Mouse (Mus musculus) hindbrain, embryonic 15.5 days (tissue): Measurements from ENCODE around the gene Rhbdl1. TPM values are rescaled to one million over a fixed set of nuclear protein-coding genes. Genes with fewer than 3 reads are reported as not detected.

Experiments
- ATAC-seq: fragments of 200-750 bp; cut with Nextera tagmentation; 2 replicates; pipeline ENCODE4 v1.8.0; 2017; ENCODE audit warnings: low read depth, moderate number of reproducible peaks, moderate TSS enrichment; ENCODE audit not compliant: low FRiP score
- H3K27ac ChIP-seq: fragments of 300-500 bp; sonication (generic); replicated peaks from 2 replicates; pipeline ENCODE4 v1.5.1; 2015; ENCODE audit warnings: mild to moderate bottlenecking, inconsistent platforms
- H3K27me3 ChIP-seq: fragments of 300-500 bp; sonication (generic); 2 replicates; pipeline ENCODE4 v1.6.1; 2015; ENCODE audit warnings: control low read depth, inconsistent platforms
- H3K36me3 ChIP-seq: fragments of 300-500 bp; sonication (generic); 2 replicates; pipeline ENCODE4 v1.6.1; 2015; ENCODE audit warnings: control low read depth, inconsistent platforms
- H3K4me1 ChIP-seq: fragments of 300-500 bp; sonication (generic); replicated peaks from 2 replicates; pipeline ENCODE4 v1.6.1; 2015; ENCODE audit warnings: control low read depth, inconsistent platforms
- H3K4me2 ChIP-seq: fragments of 300-500 bp; sonication (generic); 2 replicates; pipeline ENCODE4 v1.6.1; 2015; ENCODE audit warnings: moderate library complexity, mild to moderate bottlenecking, inconsistent platforms
- H3K4me3 ChIP-seq: fragments of 300-500 bp; sonication (generic); 2 replicates; pipeline ENCODE4 v1.5.1; 2015; ENCODE audit warnings: mild to moderate bottlenecking, inconsistent platforms
- H3K9ac ChIP-seq: fragments of 300-500 bp; sonication (generic); 2 replicates; pipeline ENCODE4 v1.6.1; 2015; ENCODE audit warnings: inconsistent platforms
- H3K9me3 ChIP-seq: fragments of 300-500 bp; sonication (generic); 2 replicates; pipeline ENCODE4 v1.6.1; 2016; ENCODE audit warnings: control low read depth, inconsistent platforms
- WGBS: fragments of 180-500 bp; shearing (Covaris S2); methylation state at CpG from one replicate; pipeline ENCODE4 v1.1.7; 2015; 5-methylcytosine and 5-hydroxymethylcytosine counted together
- polyA plus RNA-seq: library from polyadenylated mRNA; unstranded; fragments of >200 nt; fragmentation: Nextera tagmentation; extraction: Ambion mirVana; gene quantifications from 2 replicates; pipeline ENCODE4 v1.2.1, GENCODE M21; 2015

The Rhbdl1 gene
- polyA plus RNA-seq, 1 experiment from 2014 or later: 56.8 TPM

DNA sequence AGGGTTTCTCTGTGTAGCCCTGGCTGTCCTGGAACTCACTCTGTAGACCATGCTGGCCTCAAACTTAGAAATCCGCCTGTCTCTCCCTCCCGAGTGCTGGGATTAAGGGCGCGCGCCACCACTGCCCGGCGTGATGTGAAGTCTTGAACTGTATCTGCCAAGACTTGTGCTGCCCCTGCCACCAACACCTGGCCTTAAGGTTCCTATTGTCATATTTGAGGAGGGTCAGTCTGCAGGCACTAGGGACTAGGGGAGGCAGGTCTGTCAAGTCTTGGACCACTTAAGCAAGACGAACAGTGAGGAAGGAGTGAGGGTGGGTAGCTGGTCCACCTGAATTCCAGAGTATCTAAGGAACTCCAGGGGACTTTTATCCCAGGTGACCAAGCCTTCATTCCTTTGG, 32.4 kb upstream of the Rhbdl1 start:
- no peak for ATAC-seq
- peaks cover 28% of the 10 kb centered on the region for H3K4me1 ChIP-seq
- H3K4me3 ChIP-seq: no peak overlapping the region
- no peaks in the 10 kb centered on the region for H3K36me3 ChIP-seq
- H3K9ac ChIP-seq: no peak overlapping the region
- H3K27me3 ChIP-seq: no peaks in the 10 kb centered on the region
- H3K9me3 ChIP-seq: no peaks in the 10 kb centered on the region
- H3K4me2 ChIP-seq: no peak overlapping the region
- no peak overlapping the region for H3K27ac ChIP-seq
- 92% methylated on average over 8 of the region's 8 CpGs for WGBS

DNA sequence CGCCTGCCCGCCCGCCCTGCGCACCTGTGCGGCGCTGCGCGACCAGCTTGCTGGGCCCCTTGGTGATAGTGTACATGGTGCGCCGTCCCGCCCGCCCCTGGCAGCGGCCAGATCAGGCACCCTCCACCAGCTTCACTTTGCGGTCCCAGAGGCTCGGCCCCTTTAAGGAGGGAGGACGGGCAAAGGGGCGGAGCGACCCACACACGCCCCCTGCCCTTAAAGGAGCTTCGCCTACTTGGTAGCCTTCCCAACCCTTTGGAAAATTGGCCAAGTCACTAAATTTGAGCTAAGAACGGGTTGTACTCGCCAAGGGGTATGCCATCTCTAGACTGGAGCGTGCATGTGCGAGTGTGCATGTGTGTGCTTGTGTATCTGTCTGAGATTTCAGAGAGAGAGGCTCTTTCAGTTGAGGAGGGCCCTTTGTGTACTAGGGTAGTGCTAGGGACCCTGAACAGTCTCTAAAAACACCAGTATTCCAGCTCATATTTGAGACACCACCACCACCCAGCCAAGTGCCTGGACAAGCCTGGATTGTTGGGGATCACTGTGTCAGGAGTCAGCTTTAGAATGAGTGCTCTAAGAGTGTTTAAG, 31.6 kb upstream of the Rhbdl1 start, which contains the start of gene Mcrip2:
Mcrip2 (minus strand) TSS at position 164 of the 591 bp plus-strand sequence.
- peak; percentile 82 for ATAC-seq
- Histone ChIP-seq H3K27ac (peak within 1 kb of the TSS; percentile 75), H3K4me2 (peak within 1 kb of the TSS; percentile 95), H3K4me3 (peak within 1 kb of the TSS; percentile 71), H3K4me1 (peaks cover 22% of the 10 kb centered on the region), H3K27me3 (no peaks in the 10 kb centered on the region), H3K9me3 (no peaks in the 10 kb centered on the region), H3K9ac (peak within 1 kb of the TSS; percentile 72), H3K36me3 (no peaks in the 10 kb centered on the region)
- under 1% methylated on average over 24 of the region's 24 CpGs for WGBS

- peak overlapping the region; percentile 95 for H3K4me2 ChIP-seq
- 2% methylated on average over 42 of the region's 42 CpGs for WGBS
- H3K36me3 ChIP-seq: no peaks in the 10 kb centered on the region
- no peaks in the 10 kb centered on the region for H3K27me3 ChIP-seq
- H3K9ac ChIP-seq: peak overlapping the region; percentile 72
- peak; percentile 40; the same call in 1 of the 2 replicates for ATAC-seq
- H3K9me3 ChIP-seq: no peaks in the 10 kb centered on the region
- H3K27ac ChIP-seq: peak overlapping the region; percentile 75
- peaks cover 22% of the 10 kb centered on the region for H3K4me1 ChIP-seq
- peak overlapping the region; percentile 71 for H3K4me3 ChIP-seq
Observed at GRCm38 (mm10) chr17:25867836-25868600, 30.9 kb upstream of the Rhbdl1 start.

- Histone ChIP-seq H3K9me3 (no peaks in the 10 kb centered on the region), H3K27ac (no peak overlapping the region), H3K9ac (peak overlapping the region; percentile 19; the same call in 1 of the 2 replicates), H3K27me3 (no peaks in the 10 kb centered on the region), H3K4me3 (peak overlapping the region; percentile 71), H3K4me1 (peaks cover 22% of the 10 kb centered on the region), H3K4me2 (peak overlapping the region; percentile 95), H3K36me3 (no peaks in the 10 kb centered on the region)
- no peak for ATAC-seq
- WGBS: 16% methylated on average over 7 of the region's 7 CpGs
Observed at GRCm38 (mm10) chr17:25867509-25867835, 30.4 kb upstream of the Rhbdl1 start.

DNA sequence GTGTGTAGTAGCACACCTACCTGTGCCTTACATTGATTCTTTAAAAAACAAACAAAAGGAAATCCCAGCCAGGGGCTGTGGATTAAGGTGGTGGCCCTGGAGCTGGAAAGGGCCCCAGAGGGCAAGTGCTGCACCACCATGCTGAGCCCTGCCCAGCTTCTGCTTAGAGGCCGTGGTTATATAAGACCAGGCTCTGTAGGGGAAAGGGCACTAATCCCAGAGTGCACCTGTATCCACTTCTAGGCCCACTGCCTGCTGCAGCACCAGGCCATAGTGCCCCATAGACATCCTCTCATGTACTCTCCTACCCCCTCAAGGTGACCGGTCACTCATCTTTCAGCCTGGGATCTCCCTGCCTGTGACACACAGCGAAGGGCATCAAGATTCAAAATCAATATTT, 29.1 kb upstream of the Rhbdl1 start:
- no peak overlapping the region for H3K27ac ChIP-seq
- WGBS: 88% methylated on average over 3 of the region's 3 CpGs
- H3K4me1 ChIP-seq: peaks cover 29% of the 10 kb centered on the region
- H3K9ac ChIP-seq: no peak overlapping the region
- H3K4me2 ChIP-seq: no peak overlapping the region
- no peaks in the 10 kb centered on the region for H3K9me3 ChIP-seq
- ATAC-seq: no peak
- H3K36me3 ChIP-seq: no peaks in the 10 kb centered on the region
- no peaks in the 10 kb centered on the region for H3K27me3 ChIP-seq
- H3K4me3 ChIP-seq: no peak overlapping the region

DNA sequence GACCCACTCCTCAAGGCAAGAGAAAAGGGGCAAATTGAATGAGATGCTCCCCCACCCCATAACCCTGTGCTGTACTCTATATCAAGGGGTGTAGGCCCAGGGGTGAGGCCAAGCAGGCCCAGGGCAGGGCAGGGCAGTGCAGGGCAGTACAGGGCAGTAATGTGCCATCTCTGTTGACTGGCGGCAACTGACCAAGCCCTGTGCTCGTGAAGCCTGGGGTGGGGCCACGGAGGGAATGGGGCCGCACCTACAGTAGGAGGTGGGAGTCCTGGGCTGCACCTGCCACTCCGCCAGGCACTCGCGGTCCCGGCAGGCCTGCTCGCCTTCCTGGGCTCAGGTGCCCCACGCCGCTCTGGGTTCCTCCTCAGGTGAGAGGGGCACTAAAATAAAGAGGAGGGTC, 28.2 kb upstream of the Rhbdl1 start:
- 92% methylated on average over 11 of the region's 11 CpGs for WGBS
- Histone ChIP-seq H3K27me3 (no peaks in the 10 kb centered on the region), H3K27ac (no peak overlapping the region), H3K4me1 (peaks cover 38% of the 10 kb centered on the region), H3K4me3 (no peak overlapping the region), H3K9me3 (no peaks in the 10 kb centered on the region), H3K4me2 (no peak overlapping the region), H3K36me3 (no peaks in the 10 kb centered on the region), H3K9ac (no peak overlapping the region)
- ATAC-seq: no peak

GRCm38 (mm10) chr17:25864311-25864710, 27.2 kb upstream of the Rhbdl1 start:
- H3K4me1 ChIP-seq: peaks cover 40% of the 10 kb centered on the region
- WGBS: 90% methylated on average over 14 of the region's 14 CpGs
- H3K36me3 ChIP-seq: no peaks in the 10 kb centered on the region
- H3K9ac ChIP-seq: no peak overlapping the region
- H3K9me3 ChIP-seq: no peaks in the 10 kb centered on the region
- ATAC-seq: no peak
- H3K4me2 ChIP-seq: no peak overlapping the region
- H3K4me3 ChIP-seq: no peak overlapping the region
- no peak overlapping the region for H3K27ac ChIP-seq
- no peaks in the 10 kb centered on the region for H3K27me3 ChIP-seq

DNA sequence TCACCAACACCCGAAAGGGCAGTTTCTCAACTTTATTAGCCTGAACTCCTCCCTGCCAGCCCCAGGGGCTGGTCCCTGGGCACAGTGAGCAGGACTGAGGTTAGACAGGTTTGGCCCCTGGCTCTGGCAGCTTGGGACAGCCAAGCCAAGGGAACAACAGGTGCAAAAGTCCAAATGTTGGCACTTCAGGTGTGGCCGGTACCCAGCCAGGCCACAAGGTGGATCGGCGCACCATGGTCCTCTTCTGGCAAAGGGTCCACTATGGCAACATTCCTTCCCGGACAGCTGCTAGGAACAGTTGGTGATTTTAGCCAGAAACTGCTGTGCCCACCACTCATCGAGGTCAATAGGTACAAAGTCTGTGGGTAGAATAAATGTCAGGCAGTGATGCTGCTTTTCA, 26.6 kb upstream of the Rhbdl1 start:
- Histone ChIP-seq H3K4me3 (no peak overlapping the region), H3K9ac (no peak overlapping the region), H3K27me3 (no peaks in the 10 kb centered on the region), H3K36me3 (no peaks in the 10 kb centered on the region), H3K4me1 (peaks cover 36% of the 10 kb centered on the region), H3K4me2 (no peak overlapping the region), H3K9me3 (no peaks in the 10 kb centered on the region), H3K27ac (no peak overlapping the region)
- WGBS: 94% methylated on average over 6 of the region's 6 CpGs
- ATAC-seq: no peak

GRCm38 (mm10) chr17:25861704-25862612, 24.9 kb upstream of the Rhbdl1 start:
- ATAC-seq: no peak
- Histone ChIP-seq H3K36me3 (no peaks in the 10 kb centered on the region), H3K9ac (peak overlapping the region; percentile 69), H3K27me3 (no peaks in the 10 kb centered on the region), H3K4me1 (peaks cover 23% of the 10 kb centered on the region), H3K9me3 (no peaks in the 10 kb centered on the region), H3K27ac (peak overlapping the region; percentile 81), H3K4me2 (peak overlapping the region; percentile 92), H3K4me3 (peak overlapping the region; percentile 65)
- 12% methylated on average over 6 of the region's 6 CpGs for WGBS

- H3K9ac ChIP-seq: peak within 1 kb of the TSS; percentile 69
- H3K36me3 ChIP-seq: no peaks in the 10 kb centered on the region
- 3% methylated on average over 65 of the region's 65 CpGs for WGBS
- no peaks in the 10 kb centered on the region for H3K9me3 ChIP-seq
- H3K4me2 ChIP-seq: peak within 1 kb of the TSS; percentile 92
- peak within 1 kb of the TSS; percentile 81 for H3K27ac ChIP-seq
- H3K27me3 ChIP-seq: no peaks in the 10 kb centered on the region
- H3K4me3 ChIP-seq: peak within 1 kb of the TSS; percentile 65
- H3K4me1 ChIP-seq: peaks cover 18% of the 10 kb centered on the region
- peak; percentile 93 for ATAC-seq
Observed at GRCm38 (mm10) chr17:25860832-25861703, 24.0 kb upstream of the Rhbdl1 start, which contains the start of gene Wdr90. TSS of gene Wdr90 (minus strand) at chr17:25861501.

DNA sequence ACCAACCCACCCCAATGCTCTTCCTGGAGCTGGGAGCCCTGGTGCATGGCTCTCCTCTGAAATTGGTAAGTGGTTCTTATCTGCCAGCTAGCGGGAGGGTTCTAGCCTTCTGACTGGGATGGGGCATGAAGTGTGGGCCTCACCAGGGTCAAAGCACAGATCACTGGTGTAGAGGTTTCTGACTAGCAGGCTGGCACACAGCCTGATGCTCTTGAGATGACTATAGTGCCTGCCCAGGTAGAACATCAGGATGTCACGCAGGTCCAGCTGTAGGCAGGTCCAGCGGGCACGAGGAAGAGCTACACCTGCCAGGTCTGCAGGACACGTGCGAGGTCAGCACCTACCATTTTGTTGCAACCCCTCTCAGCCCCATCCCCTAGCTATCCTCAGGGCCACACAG, 23.1 kb upstream of the Rhbdl1 start:
- Histone ChIP-seq H3K4me2 (peak overlapping the region; percentile 92; the same call in 1 of the 2 replicates), H3K27ac (no peak overlapping the region), H3K4me3 (0 out of 2 replicates have a peak overlapping the region, but pooled peaks have one; percentile 65), H3K36me3 (no peaks in the 10 kb centered on the region), H3K4me1 (peaks cover 18% of the 10 kb centered on the region), H3K9me3 (no peaks in the 10 kb centered on the region), H3K9ac (no peak overlapping the region), H3K27me3 (no peaks in the 10 kb centered on the region)
- WGBS: 91% methylated on average over 6 of the region's 6 CpGs
- no peak for ATAC-seq
